Mouse (Mus musculus): Measurements from ENCODE around the gene Acads. TPM values are rescaled to one million over a fixed set of nuclear protein-coding genes. Genes with fewer than 3 reads are reported as not detected.
A peak's percentile ranks its signal among the peaks of the same experiment; 100 is the strongest.

Acads gene
- polyA plus RNA-seq, 1 experiment: 52.1 TPM

DNA sequence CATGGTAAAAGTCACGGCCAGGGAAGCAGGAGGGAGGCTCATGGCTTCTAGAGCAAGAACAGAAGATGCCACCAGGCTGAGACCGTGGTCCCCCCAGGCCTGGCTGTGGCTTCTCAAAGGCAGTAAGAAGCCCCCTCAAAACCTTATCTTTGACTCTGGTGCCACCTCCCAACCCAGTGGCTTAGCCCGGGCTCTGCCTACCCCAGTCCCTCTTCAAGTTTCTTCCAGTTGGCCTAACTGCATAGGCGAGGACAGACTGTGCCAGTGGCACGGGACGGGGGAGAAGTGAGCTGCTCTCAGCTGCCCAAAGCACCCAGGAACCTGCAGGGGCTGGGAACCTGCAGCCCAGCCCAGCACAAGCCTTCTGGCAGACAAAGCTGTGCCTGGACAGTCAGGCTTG lies 5.5 kb upstream of the Acads start:
- H3K27me3 ChIP-seq (ENCODE audit: control insufficient read depth, insufficient read depth, low read length, poor library complexity, severe bottlenecking): no peaks in the 10 kb centered on the region
- no peaks in the 10 kb centered on the region for H3K36me3 ChIP-seq (ENCODE audit: control insufficient read depth, insufficient read depth, low read length, poor library complexity, severe bottlenecking)
- H3K9me3 ChIP-seq (replicated peaks; ENCODE audit: control insufficient read depth, insufficient read depth, low read length, poor library complexity, severe bottlenecking): no peaks in the 10 kb centered on the region
- no peak overlapping the region for H3K4me3 ChIP-seq (ENCODE audit: low read depth, low read length)
- TF ChIP-seq POLR2A (IDR thresholded peaks at IDR 0.05; ENCODE audit: insufficient read depth, low read length) (no peak), EP300 (IDR thresholded peaks at IDR 0.05; ENCODE audit: insufficient read depth, low read depth, low read length) (no peak), CTCF (IDR thresholded peaks at IDR 0.05; ENCODE audit: low read depth, low read length) (no peak)
- H3K27ac ChIP-seq (ENCODE audit: insufficient read depth, low read length): no peak overlapping the region
- H3K4me1 ChIP-seq (ENCODE audit: control insufficient read depth, insufficient read depth, low read length): no peaks in the 10 kb centered on the region
- no peak overlapping the region for H3K9ac ChIP-seq (ENCODE audit: low read depth, poor library complexity, severe bottlenecking)

DNA sequence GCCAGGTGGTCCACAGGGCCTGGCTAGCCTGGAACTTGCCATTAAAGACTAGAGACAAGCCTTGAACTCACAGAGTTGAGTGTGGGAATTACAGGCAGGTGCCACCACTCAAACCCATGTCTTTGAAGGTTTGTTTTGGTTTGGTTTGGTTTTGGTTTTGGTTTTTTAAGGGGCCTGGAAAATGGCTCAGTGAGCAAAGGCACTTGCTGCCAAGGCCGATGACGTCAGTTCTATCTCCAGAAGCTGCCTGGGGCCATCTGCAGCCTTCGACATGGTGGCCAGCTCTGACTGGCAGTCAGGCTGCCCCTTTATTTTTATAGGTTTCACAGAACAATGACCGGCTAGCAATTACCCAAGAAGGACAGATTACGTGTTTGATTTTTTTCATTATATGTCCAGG lies 1.8 kb upstream of the Acads start:
- H3K27ac ChIP-seq (ENCODE audit: insufficient read depth, low read length): no peak overlapping the region
- H3K9ac ChIP-seq (ENCODE audit: low read depth, poor library complexity, severe bottlenecking): no peak overlapping the region
- H3K27me3 ChIP-seq (ENCODE audit: control insufficient read depth, insufficient read depth, low read length, poor library complexity, severe bottlenecking): no peaks in the 10 kb centered on the region
- TF ChIP-seq CTCF (IDR thresholded peaks at IDR 0.05; ENCODE audit: low read depth, low read length): no peak
- no peak for TF ChIP-seq EP300 (IDR thresholded peaks at IDR 0.05; ENCODE audit: insufficient read depth, low read depth, low read length)
- TF ChIP-seq POLR2A (IDR thresholded peaks at IDR 0.05; ENCODE audit: insufficient read depth, low read length): no peak
- H3K9me3 ChIP-seq (replicated peaks; ENCODE audit: control insufficient read depth, insufficient read depth, low read length, poor library complexity, severe bottlenecking): no peaks in the 10 kb centered on the region
- no peak overlapping the region for H3K4me3 ChIP-seq (ENCODE audit: low read depth, low read length)
- no peaks in the 10 kb centered on the region for H3K4me1 ChIP-seq (ENCODE audit: control insufficient read depth, insufficient read depth, low read length)
- H3K36me3 ChIP-seq (ENCODE audit: control insufficient read depth, insufficient read depth, low read length, poor library complexity, severe bottlenecking): peaks cover 7% of the 10 kb centered on the region; the same call in 1 of the 2 replicates

DNA sequence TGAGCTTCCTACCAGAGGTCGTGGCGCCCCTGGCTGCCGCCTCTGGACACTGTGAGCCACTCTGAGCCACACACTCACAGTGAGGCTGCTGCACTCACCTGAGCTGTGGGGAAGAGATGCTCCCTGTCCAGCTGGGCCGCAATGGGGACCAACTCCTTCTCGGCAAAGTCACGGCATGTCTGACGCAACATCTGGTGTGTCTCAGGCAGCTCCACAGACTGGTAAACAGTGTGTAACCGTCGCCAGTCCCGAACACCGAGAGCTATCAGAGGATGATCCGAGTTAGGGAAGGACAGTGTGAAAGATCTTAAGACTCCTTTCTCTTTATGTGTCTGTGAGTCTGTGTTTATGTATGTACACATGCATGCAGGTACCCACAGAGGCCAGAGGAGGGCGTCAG lies 1.7 kb downstream of the Acads start:
- TF ChIP-seq EP300 (IDR thresholded peaks at IDR 0.05; ENCODE audit: insufficient read depth, low read depth, low read length) (no peak), CTCF (IDR thresholded peaks at IDR 0.05; ENCODE audit: low read depth, low read length) (peak; percentile 11), POLR2A (IDR thresholded peaks at IDR 0.05; ENCODE audit: insufficient read depth, low read length) (no peak)
- no peaks in the 10 kb centered on the region for H3K4me1 ChIP-seq (ENCODE audit: control insufficient read depth, insufficient read depth, low read length)
- H3K36me3 ChIP-seq (ENCODE audit: control insufficient read depth, insufficient read depth, low read length, poor library complexity, severe bottlenecking): peaks cover 7% of the 10 kb centered on the region; the same call in 1 of the 2 replicates
- no peaks in the 10 kb centered on the region for H3K27me3 ChIP-seq (ENCODE audit: control insufficient read depth, insufficient read depth, low read length, poor library complexity, severe bottlenecking)
- no peak overlapping the region for H3K27ac ChIP-seq (ENCODE audit: insufficient read depth, low read length)
- H3K9ac ChIP-seq (ENCODE audit: low read depth, poor library complexity, severe bottlenecking): no peak overlapping the region
- H3K9me3 ChIP-seq (replicated peaks; ENCODE audit: control insufficient read depth, insufficient read depth, low read length, poor library complexity, severe bottlenecking): no peaks in the 10 kb centered on the region
- H3K4me3 ChIP-seq (ENCODE audit: low read depth, low read length): no peak overlapping the region

DNA sequence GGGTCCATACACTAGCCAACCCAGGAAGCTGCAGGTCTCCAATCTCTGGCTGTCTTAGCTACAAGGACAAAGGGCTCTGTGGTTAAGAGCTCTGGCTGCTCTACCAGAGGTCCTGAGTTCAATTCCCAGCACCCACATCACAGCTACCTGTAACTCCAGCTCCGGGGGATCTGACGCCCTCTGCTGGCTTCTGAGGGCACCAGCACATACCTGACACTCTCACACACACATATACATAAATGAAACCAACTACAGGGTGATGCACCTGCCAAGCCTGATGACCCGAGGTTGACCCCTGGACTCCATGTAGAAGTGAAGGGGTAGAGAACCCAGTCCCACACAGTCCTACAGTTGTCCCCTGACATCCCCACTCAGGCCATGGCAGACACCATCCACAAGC lies 2.7 kb downstream of the Acads start:
- Histone ChIP-seq H3K4me3 (ENCODE audit: low read depth, low read length) (no peak overlapping the region), H3K9me3 (replicated peaks; ENCODE audit: control insufficient read depth, insufficient read depth, low read length, poor library complexity, severe bottlenecking) (no peaks in the 10 kb centered on the region), H3K9ac (ENCODE audit: low read depth, poor library complexity, severe bottlenecking) (no peak overlapping the region), H3K4me1 (ENCODE audit: control insufficient read depth, insufficient read depth, low read length) (no peaks in the 10 kb centered on the region), H3K36me3 (ENCODE audit: control insufficient read depth, insufficient read depth, low read length, poor library complexity, severe bottlenecking) (peaks cover 7% of the 10 kb centered on the region; the same call in 1 of the 2 replicates), H3K27me3 (ENCODE audit: control insufficient read depth, insufficient read depth, low read length, poor library complexity, severe bottlenecking) (no peaks in the 10 kb centered on the region), H3K27ac (ENCODE audit: insufficient read depth, low read length) (no peak overlapping the region)
- TF ChIP-seq CTCF (IDR thresholded peaks at IDR 0.05; ENCODE audit: low read depth, low read length) (peak; percentile 37), EP300 (IDR thresholded peaks at IDR 0.05; ENCODE audit: insufficient read depth, low read depth, low read length) (no peak)

GRCm38 (mm10) chr5:115114501-115114900 lies 4.6 kb downstream of the Acads start:
- H3K27me3 ChIP-seq (ENCODE audit: control insufficient read depth, insufficient read depth, low read length, poor library complexity, severe bottlenecking): no peaks in the 10 kb centered on the region
- H3K4me1 ChIP-seq (ENCODE audit: control insufficient read depth, insufficient read depth, low read length): no peaks in the 10 kb centered on the region
- TF ChIP-seq CTCF (IDR thresholded peaks at IDR 0.05; ENCODE audit: low read depth, low read length) (no peak), EP300 (IDR thresholded peaks at IDR 0.05; ENCODE audit: insufficient read depth, low read depth, low read length) (no peak)
- H3K9me3 ChIP-seq (replicated peaks; ENCODE audit: control insufficient read depth, insufficient read depth, low read length, poor library complexity, severe bottlenecking): no peaks in the 10 kb centered on the region
- H3K9ac ChIP-seq (ENCODE audit: low read depth, poor library complexity, severe bottlenecking): no peak overlapping the region
- peaks cover 7% of the 10 kb centered on the region; the same call in 1 of the 2 replicates for H3K36me3 ChIP-seq (ENCODE audit: control insufficient read depth, insufficient read depth, low read length, poor library complexity, severe bottlenecking)
- H3K4me3 ChIP-seq (ENCODE audit: low read depth, low read length): no peak overlapping the region
- H3K27ac ChIP-seq (ENCODE audit: insufficient read depth, low read length): no peak overlapping the region

DNA sequence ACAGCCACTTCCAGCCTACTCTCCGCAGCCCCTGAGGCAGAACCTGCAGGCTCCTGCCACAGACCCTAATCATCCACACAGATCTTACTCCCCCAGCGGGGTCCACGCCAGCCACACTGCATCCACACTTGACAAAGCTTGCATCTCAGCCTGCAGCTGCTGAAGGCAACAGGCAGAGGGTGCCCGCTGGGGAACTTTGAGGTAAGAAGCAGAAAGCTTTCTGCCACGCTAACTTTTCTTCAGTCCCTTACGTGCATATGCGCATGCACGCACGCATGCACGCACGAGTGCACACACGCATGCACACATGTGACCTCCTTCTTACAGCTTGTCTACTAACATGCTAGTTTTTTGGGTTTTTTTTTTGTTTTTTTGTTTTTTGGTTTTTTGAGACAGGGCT lies 5.9 kb downstream of the Acads start:
- H3K36me3 ChIP-seq (ENCODE audit: control insufficient read depth, insufficient read depth, low read length, poor library complexity, severe bottlenecking): peaks cover 7% of the 10 kb centered on the region; the same call in 1 of the 2 replicates
- TF ChIP-seq CTCF (IDR thresholded peaks at IDR 0.05; ENCODE audit: low read depth, low read length) (no peak), POLR2A (IDR thresholded peaks at IDR 0.05; ENCODE audit: insufficient read depth, low read length) (no peak), EP300 (IDR thresholded peaks at IDR 0.05; ENCODE audit: insufficient read depth, low read depth, low read length) (no peak)
- H3K9ac ChIP-seq (ENCODE audit: low read depth, poor library complexity, severe bottlenecking): no peak overlapping the region
- no peaks in the 10 kb centered on the region for H3K4me1 ChIP-seq (ENCODE audit: control insufficient read depth, insufficient read depth, low read length)
- no peak overlapping the region for H3K27ac ChIP-seq (ENCODE audit: insufficient read depth, low read length)
- H3K9me3 ChIP-seq (replicated peaks; ENCODE audit: control insufficient read depth, insufficient read depth, low read length, poor library complexity, severe bottlenecking): no peaks in the 10 kb centered on the region
- no peak overlapping the region for H3K4me3 ChIP-seq (ENCODE audit: low read depth, low read length)
- H3K27me3 ChIP-seq (ENCODE audit: control insufficient read depth, insufficient read depth, low read length, poor library complexity, severe bottlenecking): no peaks in the 10 kb centered on the region

Measured in ES-Bruce4 (cell line).